Mouse (Mus musculus): ENCODE measurements around the gene Spock1.
A peak's percentile ranks its signal among the peaks of the same experiment; 100 is the strongest.

DNA sequence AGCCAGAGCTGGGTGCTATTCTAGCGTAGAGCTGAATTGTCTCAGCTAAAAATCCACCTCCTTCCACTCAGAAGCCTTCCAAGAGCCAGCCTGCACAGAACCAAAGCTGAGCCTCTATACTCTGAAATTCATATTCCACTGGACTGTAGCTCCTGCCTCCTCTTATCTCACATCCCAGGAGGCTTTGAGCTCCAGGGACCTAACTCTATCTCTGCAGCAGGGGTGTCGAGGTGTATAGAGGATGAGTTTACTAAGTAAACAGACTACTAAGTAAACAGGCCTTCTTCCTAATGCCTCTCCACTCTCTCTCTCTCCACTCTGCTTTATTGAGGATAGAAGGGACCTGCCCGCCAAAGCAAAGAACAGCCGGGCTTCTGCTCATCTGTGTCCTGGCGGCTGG is 167.7 kb downstream of the Spock1 start:
- no peak for TF ChIP-seq GATA1 (IDR thresholded peaks at IDR 0.05; ENCODE audit: low read length)
- TF ChIP-seq TAL1 (IDR thresholded peaks at IDR 0.05; ENCODE audit: low read length), result 0 out of 3 replicates have a peak, but pooled peaks have one; percentile 14

Measured in erythroblast, embryonic 14.5 days (primary cell).